Mouse (Mus musculus) midbrain, embryonic 15.5 days (tissue): ENCODE results near the gene Htr6. TPM values are rescaled to one million over a fixed set of nuclear protein-coding genes. Genes with fewer than 3 reads are reported as not detected.

Source experiments
- ATAC-seq: fragments of 200-750 bp; cut with Nextera tagmentation; replicated peaks from 2 replicates; pipeline ENCODE4 v1.8.0; 2017; ENCODE audit warnings: moderate TSS enrichment
- H3K27ac ChIP-seq: fragments of 300-500 bp; sonication (generic); 2 replicates; pipeline ENCODE4 v1.5.1; 2015; ENCODE audit warnings: mild to moderate bottlenecking, inconsistent platforms
- H3K27me3 ChIP-seq: fragments of 300-500 bp; sonication (generic); replicated peaks from 2 replicates; pipeline ENCODE4 v1.6.1; 2015; ENCODE audit warnings: inconsistent platforms
- H3K36me3 ChIP-seq: fragments of 300-500 bp; sonication (generic); replicated peaks from 2 replicates; pipeline ENCODE4 v1.6.1; 2015; ENCODE audit warnings: inconsistent platforms
- H3K4me1 ChIP-seq: fragments of 300-500 bp; sonication (generic); 2 replicates; pipeline ENCODE4 v1.6.1; 2015; ENCODE audit warnings: inconsistent platforms
- H3K4me2 ChIP-seq: fragments of 300-500 bp; sonication (generic); 2 replicates; pipeline ENCODE4 v1.6.1; 2015; ENCODE audit warnings: inconsistent platforms, mild to moderate bottlenecking, moderate library complexity
- H3K4me3 ChIP-seq: fragments of 300-500 bp; sonication (generic); 2 replicates; pipeline ENCODE4 v1.5.1; 2015; ENCODE audit warnings: mild to moderate bottlenecking, inconsistent platforms
- H3K9ac ChIP-seq: fragments of 300-500 bp; sonication (generic); 2 replicates; pipeline ENCODE4 v1.6.1; 2015; ENCODE audit warnings: mild to moderate bottlenecking, inconsistent platforms
- H3K9me3 ChIP-seq: fragments of 300-500 bp; sonication (generic); 2 replicates; pipeline ENCODE4 v1.6.1; 2016; ENCODE audit warnings: inconsistent platforms
- WGBS: fragments of 180-500 bp; shearing (Covaris S2); methylation state at CpG from one replicate; pipeline ENCODE4 v1.1.7; 2015; ENCODE audit warnings: mixed read lengths; 5-methylcytosine and 5-hydroxymethylcytosine counted together
- polyA plus RNA-seq: library from polyadenylated mRNA; unstranded; fragments of >200 nt; fragmentation: Nextera tagmentation; extraction: Ambion mirVana; gene quantifications from 2 replicates; pipeline ENCODE4 v1.2.1, GENCODE M21; 2015

Gene Htr6
- polyA plus RNA-seq, 1 experiment from 2014 or later: 0.50 TPM

DNA sequence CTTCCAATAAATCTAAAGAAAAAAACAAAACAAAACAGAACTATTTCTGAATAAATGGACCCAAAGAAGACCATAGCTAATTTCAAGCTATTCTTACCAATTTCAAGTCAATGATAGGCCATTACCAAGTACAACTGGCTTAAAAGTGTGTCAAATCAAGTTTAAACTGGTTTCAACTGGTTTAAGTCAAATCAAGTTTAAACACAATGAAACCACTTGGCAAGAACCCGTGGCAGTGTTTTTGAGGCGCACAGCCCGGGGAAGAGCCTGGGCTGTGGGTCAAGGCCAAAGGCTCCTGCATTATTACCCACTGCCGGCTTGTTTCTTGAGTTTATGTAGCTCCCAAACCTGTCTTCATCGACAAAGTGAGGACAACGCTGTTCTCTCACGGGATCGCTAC, 25.0 kb upstream of the Htr6 start:
- Histone ChIP-seq H3K4me2 (no peak overlapping the region), H3K27me3 (no peaks in the 10 kb centered on the region), H3K36me3 (peaks cover 3% of the 10 kb centered on the region; the same call in 1 of the 2 replicates), H3K4me3 (no peak overlapping the region), H3K4me1 (no peaks in the 10 kb centered on the region; the same call in 1 of the 2 replicates), H3K27ac (no peak overlapping the region), H3K9ac (no peak overlapping the region), H3K9me3 (no peaks in the 10 kb centered on the region)
- WGBS: 85% methylated on average over 8 of the region's 8 CpGs
- ATAC-seq: no peak

DNA sequence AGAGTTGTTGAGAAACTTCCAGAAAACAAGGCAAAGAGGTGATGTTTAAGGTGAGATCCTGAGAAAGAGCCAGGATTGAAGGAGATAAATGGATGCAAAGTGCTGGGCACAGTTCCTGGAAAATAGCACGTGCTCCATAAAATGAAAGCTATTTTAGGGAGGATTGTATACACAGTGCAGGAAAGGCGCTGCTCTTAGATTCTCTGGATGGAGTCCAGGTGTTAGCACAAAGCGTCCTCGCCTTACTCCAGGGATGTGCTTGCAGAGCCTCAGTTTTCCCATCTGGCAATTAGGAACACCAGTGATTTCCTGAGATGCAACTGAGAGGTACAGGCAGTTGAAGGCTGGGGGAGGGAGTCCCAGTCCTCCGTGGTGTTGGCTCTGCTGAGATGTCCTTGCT, 20.8 kb upstream of the Htr6 start:
- ATAC-seq: no peak
- no peak overlapping the region for H3K9ac ChIP-seq
- WGBS: 80% methylated on average over 5 of the region's 5 CpGs
- H3K4me1 ChIP-seq: peaks cover 20% of the 10 kb centered on the region
- no peak overlapping the region for H3K4me2 ChIP-seq
- no peak overlapping the region for H3K27ac ChIP-seq
- H3K36me3 ChIP-seq: no peaks in the 10 kb centered on the region
- H3K4me3 ChIP-seq: no peak overlapping the region
- no peaks in the 10 kb centered on the region for H3K9me3 ChIP-seq
- H3K27me3 ChIP-seq: peaks cover 27% of the 10 kb centered on the region

DNA sequence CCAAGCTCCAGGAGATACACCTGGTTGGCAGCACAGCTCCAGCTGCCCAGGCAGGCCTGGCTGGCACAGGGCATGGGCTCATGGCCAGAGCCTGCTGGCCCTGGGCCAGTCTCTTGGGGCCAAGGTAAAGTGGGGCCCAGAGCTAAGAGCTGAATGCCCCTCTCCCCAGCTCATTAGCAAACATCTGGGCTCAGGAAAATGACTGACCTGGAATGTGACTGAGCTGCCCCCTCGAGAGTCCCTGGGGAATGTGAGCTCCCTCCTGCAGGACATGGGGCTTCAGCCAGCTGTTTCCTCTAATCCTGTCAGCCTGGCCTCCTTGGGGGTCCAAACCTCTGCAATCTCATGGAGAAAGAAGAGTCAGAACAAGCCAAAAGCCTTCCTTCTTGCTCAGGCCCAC, 20.0 kb upstream of the Htr6 start:
- no peak overlapping the region for H3K4me3 ChIP-seq
- WGBS: 50% methylated on average over 1 of the region's 1 CpGs
- H3K27ac ChIP-seq: no peak overlapping the region
- no peak overlapping the region for H3K9ac ChIP-seq
- H3K4me1 ChIP-seq: peaks cover 21% of the 10 kb centered on the region
- no peaks in the 10 kb centered on the region for H3K36me3 ChIP-seq
- ATAC-seq: no peak
- H3K4me2 ChIP-seq: no peak overlapping the region
- no peaks in the 10 kb centered on the region for H3K9me3 ChIP-seq
- peaks cover 35% of the 10 kb centered on the region for H3K27me3 ChIP-seq

GRCm38 (mm10) chr4:139093196-139093530, 17.8 kb upstream of the Htr6 start:
- Histone ChIP-seq H3K27me3 (peaks cover 35% of the 10 kb centered on the region), H3K36me3 (no peaks in the 10 kb centered on the region), H3K4me1 (peaks cover 24% of the 10 kb centered on the region), H3K9me3 (no peaks in the 10 kb centered on the region), H3K27ac (no peak overlapping the region), H3K4me2 (peak overlapping the region; percentile 96), H3K9ac (peak overlapping the region; percentile 52; the same call in 1 of the 2 replicates), H3K4me3 (peak overlapping the region; percentile 52)
- ATAC-seq: no peak
- 21% methylated on average over 13 of the region's 13 CpGs for WGBS

DNA sequence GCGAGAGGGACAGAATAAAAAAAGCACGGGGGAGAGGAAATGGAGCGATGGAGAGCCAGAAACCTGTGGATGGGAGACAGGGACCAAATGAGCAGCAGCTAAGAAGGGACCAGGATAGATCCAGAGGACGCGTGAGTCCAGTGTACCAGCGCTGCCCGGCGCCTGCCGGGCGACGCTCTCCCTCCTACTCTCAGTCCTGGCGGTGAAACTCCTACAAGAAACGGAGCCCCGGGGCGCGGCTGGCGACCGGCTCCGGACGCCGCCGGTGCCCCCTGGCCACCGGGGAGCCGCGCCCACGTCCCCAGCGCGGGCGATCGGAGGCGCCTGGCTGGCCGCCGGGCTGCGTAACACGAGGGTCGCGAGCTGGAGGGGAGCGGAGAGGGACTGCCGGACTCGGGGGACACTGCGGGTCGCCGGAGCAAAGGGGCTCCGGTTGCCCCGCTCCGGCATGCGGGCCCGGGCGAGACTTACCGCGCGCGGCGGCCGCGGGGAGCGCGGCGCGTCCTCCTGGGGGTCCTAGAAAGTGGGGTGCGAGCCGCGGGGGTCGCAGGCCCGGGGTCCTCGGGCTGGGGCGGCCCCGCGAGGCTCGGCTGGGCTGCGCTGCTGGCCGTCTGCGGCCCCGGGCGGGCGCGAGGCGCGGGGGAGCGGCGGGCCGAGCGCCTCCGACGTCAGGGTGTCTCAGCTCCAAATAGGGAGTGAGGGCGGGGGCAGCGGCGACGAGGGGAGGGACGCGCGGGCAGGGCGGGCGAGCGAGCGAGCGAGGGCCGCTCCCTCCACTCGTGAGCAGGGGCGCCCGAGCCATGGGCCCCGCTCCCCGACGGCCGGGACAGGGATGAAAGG, 17.2 kb upstream of the Htr6 start, which contains the start of gene Nbl1:
Gene Nbl1, minus strand, starts transcription at position 638 of the 840 bp plus-strand sequence.
- Histone ChIP-seq H3K27me3 (peaks cover 36% of the 10 kb centered on the region), H3K4me2 (peak within 1 kb of the TSS; percentile 96), H3K9me3 (no peaks in the 10 kb centered on the region), H3K27ac (peak within 1 kb of the TSS; percentile 55; the same call in 1 of the 2 replicates), H3K9ac (peak within 1 kb of the TSS; percentile 52), H3K4me1 (peaks cover 24% of the 10 kb centered on the region), H3K36me3 (no peaks in the 10 kb centered on the region), H3K4me3 (peak within 1 kb of the TSS; percentile 52)
- WGBS: under 1% methylated on average over 90 of the region's 105 CpGs
- no peak for ATAC-seq

DNA sequence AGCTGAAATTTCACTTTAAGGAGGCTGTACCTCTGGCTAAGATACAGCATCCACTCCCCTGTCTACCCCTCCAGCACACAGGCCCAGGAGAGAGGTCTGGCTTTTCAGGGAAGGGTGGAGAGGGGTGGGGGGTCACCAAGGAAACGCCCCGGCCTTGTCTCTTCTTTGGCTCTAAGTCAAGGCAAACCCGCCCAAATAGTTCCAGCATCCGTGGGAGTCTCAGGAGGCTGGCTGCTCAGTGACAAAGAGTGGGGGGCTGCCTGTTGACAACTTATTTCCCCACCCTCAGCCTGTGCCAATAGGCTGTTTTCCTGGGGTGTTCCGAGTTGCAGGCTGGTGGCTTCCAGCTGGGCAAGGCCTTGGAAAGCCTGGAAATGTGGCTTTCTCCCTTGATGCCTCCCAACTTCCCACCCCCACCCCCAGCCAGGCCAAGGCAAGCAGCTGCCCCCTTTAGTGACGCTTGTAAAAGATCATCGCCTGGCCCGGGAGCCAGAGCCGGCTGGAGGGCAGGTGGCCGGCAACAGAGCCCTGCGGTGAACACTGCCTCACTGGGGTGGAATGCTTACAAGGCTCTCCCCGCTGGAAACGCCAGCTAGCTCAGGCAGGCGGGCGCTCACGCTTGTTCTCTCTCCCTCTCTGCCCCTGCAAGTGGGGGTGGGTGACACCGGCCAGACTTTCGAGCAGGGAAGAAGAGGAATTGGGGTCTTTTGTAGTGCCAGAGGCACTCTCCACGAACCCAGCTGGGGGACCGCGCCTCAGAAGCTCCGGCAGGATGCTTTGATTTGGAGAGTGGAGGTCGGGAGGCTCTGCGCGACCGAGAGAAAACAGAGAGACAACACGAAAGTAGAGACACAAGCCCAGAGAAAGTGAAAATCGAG, 16.3 kb upstream of the Htr6 start:
- WGBS: 2% methylated on average over 28 of the region's 28 CpGs
- peak overlapping the region; percentile 96 for H3K4me2 ChIP-seq
- H3K9ac ChIP-seq: peak overlapping the region; percentile 52
- peak overlapping the region; percentile 55; the same call in 1 of the 2 replicates for H3K27ac ChIP-seq
- peak overlapping the region; percentile 52 for H3K4me3 ChIP-seq
- peak; percentile 48 for ATAC-seq
- peaks cover 39% of the 10 kb centered on the region for H3K27me3 ChIP-seq
- peaks cover 24% of the 10 kb centered on the region for H3K4me1 ChIP-seq
- H3K36me3 ChIP-seq: no peaks in the 10 kb centered on the region
- H3K9me3 ChIP-seq: no peaks in the 10 kb centered on the region

GRCm38 (mm10) chr4:139091066-139091465, 15.7 kb upstream of the Htr6 start:
- Histone ChIP-seq H3K4me2 (peak overlapping the region; percentile 96; the same call in 1 of the 2 replicates), H3K27me3 (peaks cover 39% of the 10 kb centered on the region), H3K9me3 (no peaks in the 10 kb centered on the region), H3K9ac (no peak overlapping the region), H3K4me1 (peaks cover 24% of the 10 kb centered on the region), H3K4me3 (no peak overlapping the region), H3K36me3 (no peaks in the 10 kb centered on the region), H3K27ac (0 out of 2 replicates have a peak overlapping the region, but pooled peaks have one; percentile 20)
- 32% methylated on average over 7 of the region's 7 CpGs for WGBS
- no peak for ATAC-seq

DNA sequence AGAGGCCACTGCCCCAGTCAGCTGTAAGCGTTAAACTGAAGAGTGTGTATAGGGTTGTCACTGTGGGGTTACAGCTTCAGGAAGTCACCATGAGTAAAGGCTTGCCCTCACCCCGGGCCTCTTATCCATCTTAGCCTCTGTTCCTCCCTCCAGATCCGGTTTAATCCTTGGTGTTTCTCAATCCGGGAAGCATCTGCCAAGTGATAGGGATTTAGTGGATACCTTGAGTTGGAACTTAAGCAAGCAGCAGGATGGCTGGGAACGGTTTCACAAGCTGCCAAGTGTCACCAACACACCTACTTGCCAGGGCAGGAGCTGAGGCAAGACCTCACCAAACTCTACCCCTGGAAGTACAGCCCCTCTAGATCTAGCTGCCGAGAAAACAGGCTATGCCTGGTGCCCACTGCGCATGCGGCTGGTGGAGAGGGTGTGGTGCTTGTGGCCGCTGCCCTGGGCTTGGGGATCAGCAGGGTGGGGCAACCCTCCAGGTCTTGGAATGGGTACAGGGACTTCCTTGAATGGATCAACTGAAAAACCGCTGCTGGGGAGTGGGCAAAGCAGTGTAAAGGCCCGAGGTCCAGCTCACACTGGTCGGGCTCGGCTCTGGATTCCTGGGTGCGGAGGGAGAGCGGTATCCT, 15.1 kb upstream of the Htr6 start:
- peaks cover 24% of the 10 kb centered on the region for H3K4me1 ChIP-seq
- no peak overlapping the region for H3K9ac ChIP-seq
- H3K4me2 ChIP-seq: no peak overlapping the region
- no peak for ATAC-seq
- H3K9me3 ChIP-seq: no peaks in the 10 kb centered on the region
- H3K27me3 ChIP-seq: peaks cover 39% of the 10 kb centered on the region
- WGBS: 67% methylated on average over 15 of the region's 15 CpGs
- 0 out of 2 replicates have a peak overlapping the region, but pooled peaks have one; percentile 20 for H3K27ac ChIP-seq
- no peaks in the 10 kb centered on the region for H3K36me3 ChIP-seq
- H3K4me3 ChIP-seq: no peak overlapping the region

- Histone ChIP-seq H3K27ac (no peak overlapping the region), H3K4me1 (peaks cover 24% of the 10 kb centered on the region), H3K9me3 (no peaks in the 10 kb centered on the region), H3K27me3 (peaks cover 34% of the 10 kb centered on the region), H3K36me3 (no peaks in the 10 kb centered on the region), H3K4me3 (no peak overlapping the region), H3K9ac (no peak overlapping the region), H3K4me2 (no peak overlapping the region)
- ATAC-seq: no peak
- 67% methylated on average over 9 of the region's 9 CpGs for WGBS
Measured at GRCm38 (mm10) chr4:139088982-139089671, 13.8 kb upstream of the Htr6 start.

DNA sequence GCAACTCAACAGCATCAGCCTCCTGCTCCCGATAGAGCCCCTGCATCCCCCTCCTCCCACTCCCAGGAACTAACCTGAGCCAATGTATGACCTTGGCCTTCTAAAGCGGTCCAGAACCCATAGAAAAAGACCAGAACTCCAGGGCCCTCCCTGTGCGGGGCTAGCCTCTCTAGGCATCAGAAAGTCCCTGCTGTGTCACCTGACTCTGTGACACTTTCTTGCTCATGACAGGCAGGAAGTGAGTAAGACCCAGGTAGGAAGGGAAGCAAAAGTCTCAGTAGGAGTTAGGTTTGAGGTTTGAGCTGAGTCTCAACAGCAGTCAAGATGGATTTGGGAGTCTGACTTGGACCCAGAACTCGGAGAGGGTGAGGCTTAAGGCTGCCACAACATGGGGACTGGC, 11.6 kb upstream of the Htr6 start:
- Histone ChIP-seq H3K9ac (no peak overlapping the region), H3K36me3 (no peaks in the 10 kb centered on the region), H3K27me3 (peaks cover 20% of the 10 kb centered on the region), H3K4me3 (no peak overlapping the region), H3K4me1 (peaks cover 28% of the 10 kb centered on the region), H3K4me2 (no peak overlapping the region), H3K27ac (no peak overlapping the region), H3K9me3 (no peaks in the 10 kb centered on the region)
- ATAC-seq: no peak
- WGBS: 74% methylated on average over 4 of the region's 4 CpGs

DNA sequence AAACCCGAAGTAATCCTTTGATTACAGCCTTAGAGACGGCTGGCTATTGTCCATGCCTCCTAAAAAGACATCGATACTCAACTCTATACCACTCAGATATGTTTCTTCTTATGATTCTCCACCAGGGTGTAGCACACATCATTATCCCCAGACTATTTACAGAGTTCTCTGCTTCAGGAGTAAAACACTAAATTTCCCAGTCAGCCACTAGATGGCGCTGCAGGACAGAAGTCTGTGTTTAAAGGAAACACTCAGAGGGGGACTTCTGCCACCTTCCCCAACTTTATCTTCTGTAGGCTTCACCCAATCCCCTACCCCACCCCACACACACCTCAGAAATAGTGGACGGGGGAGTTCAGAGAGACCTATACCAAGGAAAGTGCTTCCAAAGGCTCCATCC, 10.7 kb upstream of the Htr6 start:
- Histone ChIP-seq H3K4me1 (peaks cover 26% of the 10 kb centered on the region), H3K27me3 (peaks cover 10% of the 10 kb centered on the region), H3K4me3 (no peak overlapping the region), H3K36me3 (no peaks in the 10 kb centered on the region), H3K27ac (no peak overlapping the region), H3K9me3 (no peaks in the 10 kb centered on the region), H3K9ac (no peak overlapping the region), H3K4me2 (no peak overlapping the region)
- peak; percentile 49; the same call in 1 of the 2 replicates for ATAC-seq
- 15% methylated on average over 5 of the region's 5 CpGs for WGBS
